Mouse (Mus musculus) subcutaneous adipose tissue, adult 2 months (tissue): ENCODE measurements around the gene Mrtfb. TPM values are rescaled to one million over a fixed set of nuclear protein-coding genes. Genes with fewer than 3 reads are reported as not detected.

ENCODE experiments used
- polyA plus RNA-seq: library from polyadenylated mRNA; depleted of rRNA; stranded (reverse); fragments of >200 nt; gene quantifications from 2 replicates; pipeline ENCODE4 v1.2.3, GENCODE M21; 2012; ENCODE audit warnings: low replicate concordance; rRNA removed

The Mrtfb gene
- polyA plus RNA-seq: 12.6 and 16.5 TPM in 2 replicates

GRCm38 (mm10) chr16:13255855-13256635 is at the start of gene Mrtfb:
Gene Mrtfb (plus strand): TSS chr16:13256481.

Other genes with a start within 250 kb of the Mrtfb start
- 10.2 and 14.2 TPM in 2 replicates for gene Ercc4, start 146.8 kb upstream of the Mrtfb start, polyA plus RNA-seq